Mouse (Mus musculus): ENCODE measurements around the gene Gm49321.

DNA sequence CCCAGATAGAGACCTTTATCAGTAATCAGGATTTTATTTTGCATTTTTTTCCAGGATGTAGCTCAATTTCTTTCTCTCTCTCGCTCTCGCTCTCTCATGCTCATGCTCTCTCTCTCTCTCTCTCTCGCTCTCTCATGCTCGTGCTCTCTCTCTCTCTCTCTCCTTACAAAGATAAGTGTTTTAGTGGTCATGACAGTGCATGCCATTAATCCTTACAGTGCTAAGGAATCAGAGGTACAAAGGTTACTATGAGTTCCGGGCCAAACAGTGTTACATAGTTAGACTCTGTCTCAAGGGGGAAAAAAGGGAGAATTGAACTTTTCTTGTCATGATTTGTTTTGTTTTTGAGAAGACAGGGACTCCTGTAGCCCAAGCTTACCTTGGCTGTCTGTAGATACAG, 42.2 kb downstream of the Gm49321 start:
- no peak for TF ChIP-seq POLR2A (IDR thresholded peaks at IDR 0.05; ENCODE audit: control insufficient read depth, low read depth, low read length)
- no peak for TF ChIP-seq CTCF (IDR thresholded peaks at IDR 0.05; ENCODE audit: control insufficient read depth, insufficient read depth, insufficient replicate concordance, low read depth, low read length)
